Mouse (Mus musculus): Measurements from ENCODE around the gene Tbl3.
"Not testable (repeated sequence)": the region's sequence is repeated elsewhere in the genome, so short reads cannot be mapped to it uniquely, and the experiment has no call there.

Gene Tbl3

GRCm38 (mm10) chr17:24727618-24728017 is 20.2 kb upstream of the Tbl3 start, which contains the start of gene Rpl3l:
TSS of gene Rpl3l (plus strand) at chr17:24727820.
- no peak for DNase-seq (ENCODE audit: low spot score in 2 of 2)

GRCm38 (mm10) chr17:24725637-24726390 is 18.4 kb upstream of the Tbl3 start:
- no peak for DNase-seq (ENCODE audit: low spot score in 2 of 2)

- peak; percentile 98 for DNase-seq (ENCODE audit: low spot score in 2 of 2)
Observed at GRCm38 (mm10) chr17:24724184-24724583, 16.7 kb upstream of the Tbl3 start, which contains the start of gene Ndufb10. TSS of gene Ndufb10 (minus strand) at chr17:24724478.

- DNase-seq (ENCODE audit: low spot score in 2 of 2) = no peak
Observed at GRCm38 (mm10) chr17:24723881-24724180, 16.4 kb upstream of the Tbl3 start.

- no peak for DNase-seq (ENCODE audit: low spot score in 2 of 2)
Observed at GRCm38 (mm10) chr17:24723122-24723880, 15.8 kb upstream of the Tbl3 start.

- no peak for DNase-seq (ENCODE audit: low spot score in 2 of 2)
Observed at GRCm38 (mm10) chr17:24722220-24722924, 14.9 kb upstream of the Tbl3 start.

GRCm38 (mm10) chr17:24721383-24721955 is 14.0 kb upstream of the Tbl3 start:
- DNase-seq (ENCODE audit: low spot score in 2 of 2) = not testable (repeated sequence)

- DNase-seq (ENCODE audit: low spot score in 2 of 2) = not testable (repeated sequence)
Observed at GRCm38 (mm10) chr17:24720616-24721015, 13.2 kb upstream of the Tbl3 start.

- DNase-seq (ENCODE audit: low spot score in 2 of 2) = peak; percentile 91 to 98
Observed at GRCm38 (mm10) chr17:24719494-24720222, 12.2 kb upstream of the Tbl3 start.

- not testable (repeated sequence) for DNase-seq (ENCODE audit: low spot score in 2 of 2)
Observed at GRCm38 (mm10) chr17:24718938-24719337, 11.5 kb upstream of the Tbl3 start.

GRCm38 (mm10) chr17:24717943-24718342 is 10.5 kb upstream of the Tbl3 start, which contains the start of the genes Rnf151 and Rps2:
TSS of gene Rnf151 (minus strand) at chr17:24718063.
TSS of gene Rps2 (plus strand) at chr17:24718116.
- no peak for DNase-seq (ENCODE audit: low spot score in 2 of 2)

GRCm38 (mm10) chr17:24716166-24716682 is 8.8 kb upstream of the Tbl3 start:
- DNase-seq (ENCODE audit: low spot score in 2 of 2) = no peak

- no peak for DNase-seq (ENCODE audit: low spot score in 2 of 2)
Observed at GRCm38 (mm10) chr17:24715556-24715955, 8.1 kb upstream of the Tbl3 start.

- DNase-seq (ENCODE audit: low spot score in 2 of 2) = no peak
Observed at GRCm38 (mm10) chr17:24708646-24709045, 1.2 kb upstream of the Tbl3 start.

- no peak for DNase-seq (ENCODE audit: low spot score in 2 of 2)
Observed at GRCm38 (mm10) chr17:24707801-24708425, 453 bp upstream of the Tbl3 start.

- no peak for DNase-seq (ENCODE audit: low spot score in 2 of 2)
Observed at GRCm38 (mm10) chr17:24705821-24706220, 1.6 kb downstream of the Tbl3 start.

- no peak for DNase-seq (ENCODE audit: low spot score in 2 of 2)
Observed at GRCm38 (mm10) chr17:24701251-24701650, 6.2 kb downstream of the Tbl3 start.

- no peak for DNase-seq (ENCODE audit: low spot score in 2 of 2)
Observed at GRCm38 (mm10) chr17:24699473-24699872, 8.0 kb downstream of the Tbl3 start.

GRCm38 (mm10) chr17:24698715-24699114 is 8.7 kb downstream of the Tbl3 start:
- no peak for DNase-seq (ENCODE audit: low spot score in 2 of 2)

- no peak for DNase-seq (ENCODE audit: low spot score in 2 of 2)
Observed at GRCm38 (mm10) chr17:24697985-24698384, 9.5 kb downstream of the Tbl3 start.

Data from cerebellum, postnatal 4 days (tissue).